Comparison of ENCODE assay signal across 11 mouse cellular contexts in genomic region chr6:126202959-126203358, GRCm38 (mm10). TPM values are rescaled to one million over a fixed set of nuclear protein-coding genes. Genes with fewer than 3 reads are reported as not detected.
DNase-seq lines count a peak whose midpoint lies in the region; ATAC-seq and TF ChIP-seq lines count a peak whose summit lies in the region.
"Had no signal": no experiment of that assay in that cellular context is flagged by ENCODE, and none has a peak within 500 bp of the region (broad histone marks: within the 10 kb centered on the region; RNA-seq: fewer than 3 reads in every experiment).

No protein-coding gene starts in this region.

- WGBS in forebrain, postnatal 0 days, result 62% methylated on average over 7 of the region's 7 CpGs
- WGBS in forebrain, embryonic 10.5 days, result 81% methylated on average over 7 of the region's 7 CpGs
- 60% methylated on average over 7 of the region's 7 CpGs for WGBS in neural tube, embryonic 12.5 days
- 41% methylated on average over 7 of the region's 7 CpGs for WGBS in neural tube, embryonic 15.5 days

- no peaks in the 10 kb centered on the region for H3K4me1 ChIP-seq in forebrain, postnatal 0 days (ENCODE audit: insufficient read depth)
- no peaks in the 10 kb centered on the region for H3K4me1 ChIP-seq in forebrain, embryonic 10.5 days
- no peaks in the 10 kb centered on the region for H3K4me1 ChIP-seq in neural tube, embryonic 12.5 days
- peaks cover 13% of the 10 kb centered on the region for H3K4me1 ChIP-seq in neural tube, embryonic 15.5 days
- H3K4me1 ChIP-seq: forebrain, embryonic 15.5 days had no signal

- DNase-seq in forebrain, postnatal 0 days, result no peak
- no peak for DNase-seq in forebrain, embryonic 10.5 days (ENCODE audit: extremely low spot score, low spot score)
- DNase-seq in neural tube, embryonic 10.5 days (ENCODE audit: extremely low spot score, low spot score), result no peak
- peak; percentile 16 for DNase-seq in kidney, adult 18-20 months
- no peak for DNase-seq in ovary, postnatal 10 days (ENCODE audit: low spot score)
- DNase-seq: lung, adult 2 months had no signal

- TF ChIP-seq CTCF in forebrain, postnatal 0 days (IDR thresholded peaks at IDR 0.05; ENCODE audit: low read depth), result no peak

- H3K9me3 ChIP-seq in forebrain, postnatal 0 days (ENCODE audit: low read length), result no peaks in the 10 kb centered on the region
- H3K9me3 ChIP-seq in forebrain, embryonic 10.5 days, result no peaks in the 10 kb centered on the region
- H3K9me3 ChIP-seq in neural tube, embryonic 12.5 days, result no peaks in the 10 kb centered on the region
- H3K9me3 ChIP-seq in neural tube, embryonic 15.5 days (replicated peaks), result no peaks in the 10 kb centered on the region
- H3K9me3 ChIP-seq: forebrain, embryonic 15.5 days had no signal

- H3K36me3 ChIP-seq in forebrain, postnatal 0 days (ENCODE audit: insufficient read depth), result no peaks in the 10 kb centered on the region
- no peaks in the 10 kb centered on the region for H3K36me3 ChIP-seq in forebrain, embryonic 10.5 days (replicated peaks)
- no peaks in the 10 kb centered on the region for H3K36me3 ChIP-seq in neural tube, embryonic 12.5 days
- H3K36me3 ChIP-seq in neural tube, embryonic 15.5 days, result no peaks in the 10 kb centered on the region
- H3K36me3 ChIP-seq: forebrain, embryonic 15.5 days had no signal

- no peak overlapping the region for H3K27ac ChIP-seq in forebrain, postnatal 0 days (ENCODE audit: low read depth, low read length)
- no peak overlapping the region for H3K27ac ChIP-seq in forebrain, embryonic 10.5 days
- no peak overlapping the region for H3K27ac ChIP-seq in neural tube, embryonic 12.5 days
- peak overlapping the region; percentile 69 for H3K27ac ChIP-seq in neural tube, embryonic 15.5 days (replicated peaks)
- H3K27ac ChIP-seq: forebrain, embryonic 15.5 days had no signal

- peak; percentile 29; the same call in 1 of the 2 replicates for ATAC-seq in forebrain, postnatal 0 days
- ATAC-seq in neural tube, embryonic 12.5 days (ENCODE audit: low FRiP score, low read depth), result peak; percentile 88
- peak; percentile 94 for ATAC-seq in neural tube, embryonic 15.5 days (ENCODE audit: low FRiP score)
- ATAC-seq in CD4-positive, CD25-positive, alpha-beta regulatory T cell, adult 4 months, result no peak
- ATAC-seq: forebrain, embryonic 15.5 days had no signal

- H3K27me3 ChIP-seq in forebrain, postnatal 0 days (ENCODE audit: insufficient read depth, low read length), result no peaks in the 10 kb centered on the region
- no peaks in the 10 kb centered on the region for H3K27me3 ChIP-seq in forebrain, embryonic 10.5 days (ENCODE audit: poor library complexity, severe bottlenecking)
- H3K27me3 ChIP-seq in neural tube, embryonic 12.5 days (replicated peaks), result no peaks in the 10 kb centered on the region
- H3K27me3 ChIP-seq in neural tube, embryonic 15.5 days (replicated peaks), result no peaks in the 10 kb centered on the region
- H3K27me3 ChIP-seq: forebrain, embryonic 15.5 days had no signal

- H3K9ac ChIP-seq in forebrain, postnatal 0 days, result no peak overlapping the region
- H3K9ac ChIP-seq in neural tube, embryonic 12.5 days, result no peak overlapping the region
- H3K9ac ChIP-seq in neural tube, embryonic 15.5 days (replicated peaks), result no peak overlapping the region
- H3K9ac ChIP-seq: forebrain, embryonic 15.5 days had no signal

- no peak overlapping the region for H3K4me3 ChIP-seq in forebrain, postnatal 0 days (ENCODE audit: low read depth, low read length)
- no peak overlapping the region for H3K4me3 ChIP-seq in forebrain, embryonic 10.5 days
- H3K4me3 ChIP-seq in neural tube, embryonic 12.5 days, result no peak overlapping the region
- no peak overlapping the region for H3K4me3 ChIP-seq in neural tube, embryonic 15.5 days (replicated peaks)
- H3K4me3 ChIP-seq: forebrain, embryonic 15.5 days; myocyte had no signal

- no peak overlapping the region for H3K4me2 ChIP-seq in forebrain, postnatal 0 days (ENCODE audit: low read depth)
- H3K4me2 ChIP-seq in neural tube, embryonic 12.5 days (replicated peaks), result no peak overlapping the region
- no peak overlapping the region for H3K4me2 ChIP-seq in neural tube, embryonic 15.5 days
- H3K4me2 ChIP-seq: forebrain, embryonic 15.5 days had no signal

RNA-seq across cellular contexts. Expression of gene Ntf3, which starts 36.2 kb away (rescaled TPM):
- total RNA-seq in forebrain, postnatal 0 days (2014; rRNA removed), result 13.8 and 14.4 TPM in 2 replicates
- 14.1 and 15.9 TPM in 2 replicates for polyA plus RNA-seq in forebrain, postnatal 0 days (2015; fragmentation: Nextera tagmentation; extraction: Ambion mirVana)
- 6.6 and 6.7 TPM in 2 replicates for polyA plus RNA-seq in forebrain, embryonic 10.5 days (2016; fragmentation: Nextera tagmentation; extraction: Ambion mirVana)
- 12.6 and 12.9 TPM in 2 replicates for polyA plus RNA-seq in neural tube, embryonic 12.5 days (2016; fragmentation: Nextera tagmentation; extraction: Ambion mirVana)
- 7.6 and 8.0 TPM in 2 replicates for polyA plus RNA-seq in neural tube, embryonic 15.5 days (2015; fragmentation: Nextera tagmentation; extraction: Ambion mirVana)
- polyA plus RNA-seq in CD4-positive, CD25-positive, alpha-beta regulatory T cell, adult 4 months (2017; shearing (Covaris generic)), result not detected
- polyA plus RNA-seq: myocyte had no signal
